Mouse (Mus musculus) left cerebral cortex, postnatal 10 days (tissue): ENCODE data around the gene D10Wsu102e. TPM values are rescaled to one million over a fixed set of nuclear protein-coding genes. Genes with fewer than 3 reads are reported as not detected.

ENCODE experiments used
- DNase-seq, 2 experiments: peaks; one replicate each; pipeline ENCODE4 v3.0.0; 2021 to 2022; ENCODE audit warnings: low spot score in 2 of 2, mixed read lengths in 1 of 2; ENCODE audit errors: extremely low spot score in 1 of 2
- intact Hi-C: fragments of 180-260 bp; cut with DNase I; formaldehyde crosslinking; loops from one replicate; pipeline ENCODE4 v1.15.1; 2025
- total RNA-seq, 2 experiments: library from RNA; stranded (reverse); gene quantifications; 2 replicates each; pipeline ENCODE4 v1.2.3; 2021

Gene D10Wsu102e
- total RNA-seq: 1 to 10 TPM; 2.8 to 3.3 TPM

DNA sequence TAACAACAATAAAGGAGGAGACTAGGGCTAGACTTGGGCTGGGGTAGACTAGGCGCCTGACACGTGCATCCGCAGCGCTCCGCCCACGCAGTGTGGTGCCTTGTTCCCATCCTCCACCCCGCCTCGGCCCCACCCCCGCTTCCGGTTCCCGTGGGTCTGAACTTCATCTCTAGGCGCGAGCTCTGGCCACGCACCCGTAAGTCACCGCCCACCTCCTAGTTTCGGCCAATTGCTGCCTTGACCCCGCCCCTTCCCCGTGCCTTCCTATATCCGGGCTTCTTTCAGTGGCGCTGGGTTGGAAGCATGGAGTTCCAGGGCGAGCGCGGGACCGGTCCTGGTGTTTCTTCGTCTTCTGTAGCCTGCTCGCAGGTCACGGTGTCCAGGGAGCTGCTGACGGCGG is at the start of gene D10Wsu102e:
D10Wsu102e (plus strand) TSS at position 266 of the 400 bp plus-strand sequence.
- DNase-seq: peak; percentile 97 to 98
- intact Hi-C loops: loop anchor here (5.0 to 10.0 kb wide), 2 partner anchors 182 to 455 kb away; partner anchors contain the start of gene Washc4

- no peak for DNase-seq
- intact Hi-C loops: no loop called here
These were observed 49.7 kb upstream of the D10Wsu102e start for GRCm38 (mm10) chr10:83310356-83310755.

DNA sequence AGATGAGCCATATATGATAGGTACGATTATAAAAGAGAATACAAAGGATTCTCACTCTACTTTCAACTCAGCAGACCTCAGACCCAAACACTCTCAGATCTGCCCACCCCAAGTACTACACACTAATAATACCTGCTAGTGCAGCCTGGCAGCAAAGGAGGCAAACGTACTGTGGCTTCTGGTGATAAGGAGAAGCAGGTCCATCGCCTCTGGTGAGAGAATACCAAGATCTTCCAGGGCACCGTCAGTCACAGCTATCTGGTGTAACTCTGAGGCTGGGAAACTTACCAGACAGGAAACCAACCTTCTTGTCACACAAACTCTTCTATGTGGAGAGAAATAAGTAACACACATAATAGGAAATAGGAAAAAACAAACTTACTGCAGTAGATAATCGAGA is 47.0 kb upstream of the D10Wsu102e start:
- DNase-seq: no peak

DNA sequence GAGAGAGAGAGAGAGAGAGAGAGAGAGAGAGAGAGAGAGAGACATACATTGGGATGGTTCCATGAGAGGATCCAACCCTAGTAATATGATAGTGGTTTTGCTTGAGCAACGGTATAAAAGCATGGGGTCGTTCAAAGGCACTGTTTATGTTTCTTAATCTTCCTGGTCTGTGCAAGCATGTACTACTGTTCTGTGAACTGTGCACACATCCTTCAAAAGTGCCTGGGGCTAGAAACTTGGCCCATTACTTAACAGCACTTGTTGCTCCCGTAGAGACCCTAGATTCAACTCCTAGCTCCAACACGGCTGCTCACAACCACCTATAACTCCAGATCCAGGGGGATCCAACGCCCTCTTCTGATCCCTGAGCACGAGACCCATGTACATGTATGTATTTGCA is 39.6 kb upstream of the D10Wsu102e start:
- intact Hi-C loops: no loop called here
- no peak for DNase-seq

More for the DNA sequence above, 47.0 kb upstream of the D10Wsu102e start:
- intact Hi-C loops: no loop called here

DNA sequence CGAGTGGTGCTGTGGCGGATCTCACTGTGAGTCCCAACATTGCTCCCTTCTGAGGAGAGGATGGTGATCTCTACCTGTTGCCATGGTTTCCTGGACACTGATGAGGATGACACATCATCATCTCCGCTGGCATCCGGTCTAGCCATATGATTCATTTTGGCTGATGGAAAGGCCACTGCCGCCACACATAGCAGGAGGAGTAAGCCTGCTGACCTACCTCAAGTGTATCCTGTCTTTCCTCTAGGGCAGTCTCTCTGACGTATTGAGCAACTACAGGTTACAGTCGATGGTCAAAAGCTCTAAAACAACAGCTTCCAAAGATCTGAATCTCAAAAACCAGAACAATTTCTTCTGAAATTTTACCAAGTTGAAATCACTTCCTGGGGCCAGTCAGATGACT is 39.2 kb upstream of the D10Wsu102e start:
- intact Hi-C loops: no loop called here

GRCm38 (mm10) chr10:83321528-83321927 is 38.5 kb upstream of the D10Wsu102e start:
- intact Hi-C loops: no loop called here
- no peak for DNase-seq

More for the DNA sequence above, 39.2 kb upstream of the D10Wsu102e start:
- DNase-seq: no peak

DNA sequence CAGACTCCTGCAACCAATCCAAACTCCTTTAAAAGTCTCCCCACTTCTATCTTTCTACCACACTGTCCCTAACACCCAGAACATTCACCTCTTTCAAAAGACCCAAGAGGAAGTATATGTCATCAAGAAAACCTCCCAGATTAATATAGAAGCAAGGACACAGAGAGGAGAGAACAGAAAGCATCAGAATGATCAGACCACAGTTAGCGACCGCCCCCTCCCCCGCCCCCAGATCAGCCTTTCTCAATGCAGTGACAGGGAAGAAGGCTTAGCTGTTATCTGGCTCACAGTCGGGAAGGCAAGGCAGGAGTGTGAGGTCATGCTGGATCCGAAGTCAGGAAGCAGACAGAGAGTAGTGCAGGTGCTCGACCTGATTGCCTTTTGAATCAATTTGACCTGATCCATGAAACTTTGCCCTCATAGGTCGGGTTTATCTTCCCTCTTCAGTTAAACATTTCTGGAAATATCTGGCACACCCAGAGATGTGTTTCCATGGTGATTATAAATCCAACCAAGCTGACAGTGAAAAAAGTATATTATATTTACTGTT is 37.4 kb upstream of the D10Wsu102e start:
- intact Hi-C loops: no loop called here
- no peak for DNase-seq

GRCm38 (mm10) chr10:83324871-83325270 is 35.1 kb upstream of the D10Wsu102e start:
- no peak for DNase-seq
- intact Hi-C loops: no loop called here

- DNase-seq: no peak
- intact Hi-C loops: no loop called here
These were observed 34.1 kb upstream of the D10Wsu102e start for GRCm38 (mm10) chr10:83325903-83326302.

GRCm38 (mm10) chr10:83326648-83327285 is 33.3 kb upstream of the D10Wsu102e start:
- DNase-seq: no peak
- intact Hi-C loops: no loop called here

GRCm38 (mm10) chr10:83328791-83329190 is 31.2 kb upstream of the D10Wsu102e start:
- no peak for DNase-seq
- intact Hi-C loops: no loop called here

DNA sequence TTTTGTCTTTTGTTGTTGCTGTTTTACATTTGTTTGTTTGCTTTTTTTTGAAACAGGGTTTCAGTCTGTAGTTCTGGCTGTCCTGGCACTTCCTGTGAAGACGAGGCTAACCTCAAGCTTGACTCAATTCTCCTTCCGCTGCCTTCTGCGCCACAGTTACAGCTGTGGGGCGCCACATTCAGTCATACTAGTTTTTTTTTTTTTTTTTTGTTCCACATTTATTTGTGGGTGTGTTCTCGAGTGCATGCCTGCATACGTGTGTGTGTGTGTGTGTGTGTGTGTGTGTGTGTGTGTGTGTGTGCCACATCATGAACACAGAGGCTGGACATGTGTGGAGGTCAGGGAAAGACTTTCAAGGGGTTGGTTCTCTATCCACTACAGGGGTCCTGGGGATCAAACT is 29.7 kb upstream of the D10Wsu102e start:
- intact Hi-C loops: no loop called here
- no peak for DNase-seq

- intact Hi-C loops: no loop called here
- DNase-seq: no peak
These were observed 28.2 kb upstream of the D10Wsu102e start for GRCm38 (mm10) chr10:83331811-83332210.

- intact Hi-C loops: no loop called here
- DNase-seq: no peak
These were observed 27.4 kb upstream of the D10Wsu102e start for GRCm38 (mm10) chr10:83332581-83332980.

DNA sequence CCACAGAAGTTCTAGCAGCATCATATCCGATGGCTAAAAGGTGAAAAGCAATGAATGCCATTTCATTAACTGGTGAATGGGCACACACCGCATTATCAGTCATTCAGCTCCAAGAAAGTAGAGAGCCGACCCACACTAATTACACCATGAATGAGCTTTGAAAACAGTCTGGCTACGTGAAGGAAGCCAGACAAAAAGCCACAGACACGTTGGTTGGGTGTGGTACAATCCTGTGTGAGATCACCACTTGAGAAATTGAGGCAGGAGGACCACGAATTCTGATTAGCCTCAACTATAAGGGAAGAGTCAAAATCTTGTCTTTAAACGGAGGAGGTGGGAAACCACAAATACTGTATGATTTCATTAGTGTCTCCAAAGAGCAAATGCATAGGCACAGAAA is 23.7 kb upstream of the D10Wsu102e start:
- intact Hi-C loops: no loop called here
- no peak for DNase-seq

GRCm38 (mm10) chr10:83337159-83337951 is 22.7 kb upstream of the D10Wsu102e start, which contains the start of gene Slc41a2:
Slc41a2 (minus strand) TSS chr10:83337882.
- intact Hi-C loops: no loop called here
- peak; percentile 34 to 79 for DNase-seq

DNA sequence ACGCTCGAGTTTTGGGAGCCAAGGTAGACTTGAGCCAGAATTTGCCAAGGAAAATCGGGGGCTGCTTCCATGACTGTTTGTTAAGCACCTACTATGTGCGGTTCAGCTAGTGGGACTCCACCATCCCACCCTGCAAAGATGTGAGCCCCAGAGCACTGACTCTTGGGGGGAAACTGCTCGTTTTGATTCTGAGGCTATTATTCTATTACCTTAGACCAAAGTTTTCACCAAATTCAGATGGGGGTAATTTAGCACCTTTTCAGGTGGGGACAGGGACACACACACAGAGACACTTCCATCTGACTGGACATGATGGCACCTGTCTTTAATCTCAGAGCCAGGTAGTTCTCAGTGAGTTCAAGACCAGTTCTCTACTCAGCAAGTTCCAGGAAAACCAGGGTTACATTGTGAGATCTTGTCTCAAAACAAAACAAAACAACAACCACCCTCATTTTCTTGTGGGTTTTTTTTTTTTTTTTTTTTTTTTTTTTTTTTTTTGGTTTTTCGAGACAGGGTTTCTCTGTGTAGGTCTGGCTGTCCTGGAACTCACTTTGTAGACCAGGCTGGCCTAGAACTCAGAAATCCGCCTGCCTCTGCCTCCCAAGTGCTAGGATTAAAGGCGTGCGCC is 21.9 kb upstream of the D10Wsu102e start:
- intact Hi-C loops: no loop called here
- no peak for DNase-seq

DNA sequence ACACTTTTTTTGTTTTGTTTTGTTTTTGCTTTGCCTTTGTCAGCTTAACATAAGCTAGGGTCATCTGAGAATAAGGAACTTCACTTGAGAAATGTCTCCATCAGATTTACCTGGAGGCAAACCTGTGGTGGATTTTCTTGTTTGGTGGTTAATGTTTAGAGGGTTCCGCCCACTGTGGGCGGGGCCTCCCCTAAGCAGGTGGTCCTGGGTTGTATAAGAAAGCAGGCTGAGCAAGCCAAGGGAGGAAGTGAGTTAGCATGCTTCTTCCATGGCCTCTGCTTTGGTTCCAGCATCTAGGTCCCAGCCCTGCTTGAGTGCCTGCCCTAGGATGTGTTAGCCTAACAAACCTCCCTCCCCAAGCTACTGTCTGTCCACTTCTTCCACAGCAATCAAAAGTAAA is 18.8 kb upstream of the D10Wsu102e start:
- intact Hi-C loops: no loop called here
- DNase-seq: no peak

- peak in 1 of 2 experiments; percentile 38 for DNase-seq
- intact Hi-C loops: no loop called here
These were observed 16.9 kb upstream of the D10Wsu102e start for GRCm38 (mm10) chr10:83343171-83343570.
